Mouse (Mus musculus) G1E (cell line): ENCODE measurements around the gene Lgals3bp.

Experiments used
- CTCF ChIP-seq: IDR thresholded peaks from 2 replicates; pipeline ENCODE4 v1.5.1; 2012; ENCODE audit warnings: low read depth, low read length, inconsistent platforms, mixed read lengths
- GATA1 ChIP-seq: IDR thresholded peaks from 2 replicates; pipeline ENCODE4 v1.6.1; 2012; ENCODE audit warnings: borderline replicate concordance, low read length, inconsistent platforms, mixed read lengths
- TAL1 ChIP-seq: conservative IDR thresholded peaks from 2 replicates; pipeline ENCODE4 v1.6.1; 2012; ENCODE audit warnings: low read depth, low read length, inconsistent platforms, mixed read lengths

GRCm38 (mm10) chr11:118355205-118355604 lies 46.7 kb downstream of the Lgals3bp start:
- TF ChIP-seq GATA1 (no peak), CTCF (no peak), TAL1 (no peak)
